Mouse (Mus musculus): ENCODE results near the gene Naa30. TPM values are rescaled to one million over a fixed set of nuclear protein-coding genes. Genes with fewer than 3 reads are reported as not detected.
A peak's percentile ranks its signal among the peaks of the same experiment; 100 is the strongest.
"Not testable (repeated sequence)": the region's sequence is repeated elsewhere in the genome, so short reads cannot be mapped to it uniquely, and the experiment has no call there.

Naa30 gene
- polyA plus RNA-seq, 1 experiment from 2014 or later: 20.3 TPM

GRCm38 (mm10) chr14:49218677-49219076, 46.7 kb downstream of the Naa30 start:
- Histone ChIP-seq H3K4me1 (replicated peaks; ENCODE audit: control insufficient read depth, insufficient read depth, low read length) (no peaks in the 10 kb centered on the region), H3K36me3 (replicated peaks; ENCODE audit: control insufficient read depth, insufficient read depth) (no peaks in the 10 kb centered on the region), H3K27me3 (ENCODE audit: control insufficient read depth, insufficient read depth, low read length) (no peaks in the 10 kb centered on the region), H3K9me3 (ENCODE audit: control insufficient read depth, low read length) (no peaks in the 10 kb centered on the region), H3K4me2 (replicated peaks) (no peak overlapping the region), H3K4me3 (replicated peaks; ENCODE audit: low read length) (no peak overlapping the region), H3K9ac (no peak overlapping the region), H3K27ac (no peak overlapping the region)
- ATAC-seq (ENCODE audit: low FRiP score) (no peak), DNase-seq (ENCODE audit: low spot score) (no peak)
- 72% methylated on average over 7 of the region's 7 CpGs for WGBS

- not testable (repeated sequence) for H3K9ac ChIP-seq; H3K4me3 ChIP-seq (replicated peaks; ENCODE audit: low read length); H3K9me3 ChIP-seq (ENCODE audit: control insufficient read depth, low read length); DNase-seq (ENCODE audit: low spot score); H3K36me3 ChIP-seq (replicated peaks; ENCODE audit: control insufficient read depth, insufficient read depth); H3K27ac ChIP-seq; H3K4me1 ChIP-seq (replicated peaks; ENCODE audit: control insufficient read depth, insufficient read depth, low read length); ATAC-seq (ENCODE audit: low FRiP score); H3K4me2 ChIP-seq (replicated peaks); H3K27me3 ChIP-seq (ENCODE audit: control insufficient read depth, insufficient read depth, low read length)
- WGBS: 87% methylated on average over 4 of the region's 4 CpGs
Observed at GRCm38 (mm10) chr14:49219466-49220022, 47.5 kb downstream of the Naa30 start.

DNA sequence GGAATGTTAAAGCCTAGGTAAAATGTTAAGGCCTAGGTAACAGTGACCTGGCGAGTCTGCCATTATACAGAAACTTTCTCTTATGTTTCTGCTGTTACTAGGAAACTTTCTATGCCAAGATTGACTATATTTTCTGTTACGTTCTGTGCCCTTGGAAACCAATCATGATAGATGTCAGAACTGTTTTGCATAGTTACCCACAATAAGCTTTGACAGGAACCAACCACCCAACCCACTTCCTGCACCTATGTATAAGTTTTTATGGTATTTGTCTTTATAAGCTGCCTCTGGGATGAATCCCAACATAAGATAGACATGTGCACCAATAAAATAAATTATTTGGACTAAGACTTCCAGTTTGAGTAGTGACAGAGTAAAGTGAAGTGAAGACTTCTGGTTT, 49.7 kb downstream of the Naa30 start:
- Histone ChIP-seq H3K27me3 (ENCODE audit: control insufficient read depth, insufficient read depth, low read length) (no peaks in the 10 kb centered on the region), H3K4me1 (replicated peaks; ENCODE audit: control insufficient read depth, insufficient read depth, low read length) (no peaks in the 10 kb centered on the region), H3K4me3 (replicated peaks; ENCODE audit: low read length) (no peak overlapping the region), H3K9ac (no peak overlapping the region), H3K27ac (no peak overlapping the region), H3K36me3 (replicated peaks; ENCODE audit: control insufficient read depth, insufficient read depth) (no peaks in the 10 kb centered on the region), H3K9me3 (ENCODE audit: control insufficient read depth, low read length) (no peaks in the 10 kb centered on the region), H3K4me2 (replicated peaks) (no peak overlapping the region)
- WGBS: 88% methylated on average over 2 of the region's 2 CpGs
- DNase-seq (ENCODE audit: low spot score): no peak
- no peak for ATAC-seq (ENCODE audit: low FRiP score)

- Histone ChIP-seq H3K4me2 (replicated peaks) (no peak overlapping the region), H3K9me3 (ENCODE audit: control insufficient read depth, low read length) (no peaks in the 10 kb centered on the region), H3K27ac (no peak overlapping the region), H3K4me3 (replicated peaks; ENCODE audit: low read length) (no peak overlapping the region), H3K4me1 (replicated peaks; ENCODE audit: control insufficient read depth, insufficient read depth, low read length) (no peaks in the 10 kb centered on the region), H3K27me3 (ENCODE audit: control insufficient read depth, insufficient read depth, low read length) (no peaks in the 10 kb centered on the region), H3K36me3 (replicated peaks; ENCODE audit: control insufficient read depth, insufficient read depth) (no peaks in the 10 kb centered on the region), H3K9ac (no peak overlapping the region)
- no peak for DNase-seq (ENCODE audit: low spot score)
- WGBS: 84% methylated on average over 7 of the region's 7 CpGs
- ATAC-seq (ENCODE audit: low FRiP score): no peak
Observed at GRCm38 (mm10) chr14:49226471-49226870, 54.4 kb downstream of the Naa30 start.

- Histone ChIP-seq H3K27ac (no peak overlapping the region), H3K4me1 (replicated peaks; ENCODE audit: control insufficient read depth, insufficient read depth, low read length) (no peaks in the 10 kb centered on the region), H3K9me3 (ENCODE audit: control insufficient read depth, low read length) (no peaks in the 10 kb centered on the region), H3K4me2 (replicated peaks) (no peak overlapping the region), H3K27me3 (ENCODE audit: control insufficient read depth, insufficient read depth, low read length) (no peaks in the 10 kb centered on the region), H3K36me3 (replicated peaks; ENCODE audit: control insufficient read depth, insufficient read depth) (no peaks in the 10 kb centered on the region), H3K4me3 (replicated peaks; ENCODE audit: low read length) (no peak overlapping the region), H3K9ac (no peak overlapping the region)
- peak; percentile 29 for DNase-seq (ENCODE audit: low spot score)
- 83% methylated on average over 11 of the region's 11 CpGs for WGBS
- no peak for ATAC-seq (ENCODE audit: low FRiP score)
Observed at GRCm38 (mm10) chr14:49226986-49227385, 55.0 kb downstream of the Naa30 start.

GRCm38 (mm10) chr14:49231845-49232244, 59.8 kb downstream of the Naa30 start:
- DNase-seq (ENCODE audit: low spot score) (no peak), ATAC-seq (ENCODE audit: low FRiP score) (no peak)
- 93% methylated on average over 3 of the region's 3 CpGs for WGBS
- Histone ChIP-seq H3K27me3 (ENCODE audit: control insufficient read depth, insufficient read depth, low read length) (no peaks in the 10 kb centered on the region), H3K4me1 (replicated peaks; ENCODE audit: control insufficient read depth, insufficient read depth, low read length) (no peaks in the 10 kb centered on the region), H3K9ac (no peak overlapping the region), H3K4me2 (replicated peaks) (no peak overlapping the region), H3K9me3 (ENCODE audit: control insufficient read depth, low read length) (no peaks in the 10 kb centered on the region), H3K27ac (no peak overlapping the region), H3K36me3 (replicated peaks; ENCODE audit: control insufficient read depth, insufficient read depth) (no peaks in the 10 kb centered on the region), H3K4me3 (replicated peaks; ENCODE audit: low read length) (no peak overlapping the region)

- no peak overlapping the region for H3K4me3 ChIP-seq (replicated peaks; ENCODE audit: low read length)
- 43% methylated on average over 9 of the region's 9 CpGs for WGBS
- no peaks in the 10 kb centered on the region for H3K27me3 ChIP-seq (ENCODE audit: control insufficient read depth, insufficient read depth, low read length)
- no peaks in the 10 kb centered on the region for H3K4me1 ChIP-seq (replicated peaks; ENCODE audit: control insufficient read depth, insufficient read depth, low read length)
- H3K36me3 ChIP-seq (replicated peaks; ENCODE audit: control insufficient read depth, insufficient read depth): no peaks in the 10 kb centered on the region
- ATAC-seq (ENCODE audit: low FRiP score): no peak
- H3K9me3 ChIP-seq (ENCODE audit: control insufficient read depth, low read length): no peaks in the 10 kb centered on the region
- H3K4me2 ChIP-seq (replicated peaks): no peak overlapping the region
- H3K9ac ChIP-seq: no peak overlapping the region
- H3K27ac ChIP-seq: no peak overlapping the region
- DNase-seq (ENCODE audit: low spot score): peak; percentile 54
Observed at GRCm38 (mm10) chr14:49234788-49235515, 62.9 kb downstream of the Naa30 start.

DNA sequence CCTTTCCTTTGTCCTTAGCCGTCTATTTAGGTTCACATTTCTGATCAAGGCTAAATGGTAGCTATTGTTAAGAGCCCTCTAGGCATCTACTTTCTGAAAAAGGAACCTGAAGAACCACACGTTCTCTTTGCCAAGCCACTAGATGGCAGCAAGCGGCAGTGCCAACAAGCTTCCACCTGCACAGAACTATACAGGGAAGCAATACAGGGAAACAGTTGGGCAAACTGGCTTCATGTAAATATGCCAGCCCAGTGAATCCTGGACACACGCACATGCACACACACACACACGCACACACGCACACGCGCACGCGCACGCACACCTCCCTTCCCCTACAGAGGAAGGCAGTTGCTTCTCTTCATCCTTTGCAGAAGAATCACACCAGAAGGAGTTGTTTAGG, 66.2 kb downstream of the Naa30 start:
- 32% methylated on average over 11 of the region's 11 CpGs for WGBS
- no peak overlapping the region for H3K27ac ChIP-seq
- no peak overlapping the region for H3K9ac ChIP-seq
- no peaks in the 10 kb centered on the region for H3K9me3 ChIP-seq (ENCODE audit: control insufficient read depth, low read length)
- H3K4me3 ChIP-seq (replicated peaks; ENCODE audit: low read length): no peak overlapping the region
- DNase-seq (ENCODE audit: low spot score): peak; percentile 82
- H3K36me3 ChIP-seq (replicated peaks; ENCODE audit: control insufficient read depth, insufficient read depth): no peaks in the 10 kb centered on the region
- no peaks in the 10 kb centered on the region for H3K27me3 ChIP-seq (ENCODE audit: control insufficient read depth, insufficient read depth, low read length)
- peak; percentile 90 for ATAC-seq (ENCODE audit: low FRiP score)
- no peak overlapping the region for H3K4me2 ChIP-seq (replicated peaks)
- H3K4me1 ChIP-seq (replicated peaks; ENCODE audit: control insufficient read depth, insufficient read depth, low read length): no peaks in the 10 kb centered on the region
